Mouse (Mus musculus) cerebellum, adult 2 months (tissue): Measurements from ENCODE around the gene Trem3.

Experiments used
- CTCF ChIP-seq: fragments of 200-500 bp; IDR thresholded peaks from 2 replicates; pipeline ENCODE4 v1.5.1; 2011; ENCODE audit warnings: low read depth, mild to moderate bottlenecking, control low read depth, low read length, moderate library complexity, borderline replicate concordance; ENCODE audit not compliant: insufficient read depth
- POLR2A ChIP-seq: fragments of 200-500 bp; IDR thresholded peaks from 2 replicates; pipeline ENCODE4 v1.6.1; 2011; ENCODE audit warnings: low read length, control low read depth, borderline replicate concordance; ENCODE audit not compliant: insufficient read depth

GRCm38 (mm10) chr17:48269833-48270232 is 22.3 kb downstream of the Trem3 start:
- TF ChIP-seq CTCF: no peak
- TF ChIP-seq POLR2A: no peak
